Mouse (Mus musculus): Measurements from ENCODE around the gene Numb. TPM values are rescaled to one million over a fixed set of nuclear protein-coding genes. Genes with fewer than 3 reads are reported as not detected.

The Numb gene
- polyA plus RNA-seq, 1 experiment: 36.7 TPM

DNA sequence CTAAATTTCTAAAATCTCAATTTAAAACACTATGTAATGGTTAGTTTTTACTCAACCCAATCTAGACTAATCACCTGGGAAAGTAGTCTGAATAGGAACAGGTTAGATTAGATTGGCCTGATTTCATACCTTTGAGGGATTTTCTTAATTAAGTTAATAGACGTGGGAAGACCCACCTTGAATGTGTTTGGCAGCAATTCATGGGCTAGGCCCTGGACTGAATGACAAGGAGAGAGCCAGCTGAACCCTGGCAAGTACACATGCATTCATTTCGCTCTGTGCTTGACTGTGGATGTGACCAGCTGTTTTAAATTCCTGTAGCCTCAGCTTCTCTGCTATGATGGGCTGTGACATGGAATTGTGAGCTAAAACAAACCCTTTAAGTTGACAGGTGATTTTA, 40.8 kb downstream of the Numb start:
- TF ChIP-seq POLR2A (IDR thresholded peaks at IDR 0.05; ENCODE audit: borderline replicate concordance, extremely low read depth, insufficient read depth, insufficient read length, poor library complexity, severe bottlenecking) (no peak), CTCF (IDR thresholded peaks at IDR 0.05; ENCODE audit: borderline replicate concordance, extremely low read depth, insufficient read depth, insufficient read length) (no peak)
- DNase-seq (ENCODE audit: low read depth): peak; percentile 27

DNA sequence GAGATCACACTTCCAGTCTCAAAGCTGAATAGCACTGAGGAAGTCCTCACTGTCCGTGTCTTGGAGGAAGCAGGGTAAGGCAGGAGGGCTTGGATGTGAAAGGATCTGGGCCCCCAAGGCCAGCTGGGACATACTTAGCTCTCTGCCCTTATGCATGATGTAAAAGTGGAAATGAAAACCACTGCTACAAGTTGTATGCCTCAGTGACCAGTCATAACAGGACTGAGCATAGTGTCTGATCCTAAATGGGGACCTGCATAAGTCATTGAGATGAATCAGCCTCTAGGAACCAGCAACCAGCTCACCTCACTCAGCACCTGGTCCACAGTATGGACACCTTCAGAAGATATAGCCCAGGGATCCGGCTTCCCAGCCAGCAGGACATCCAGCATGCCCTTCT, 46.6 kb downstream of the Numb start:
- DNase-seq (ENCODE audit: low read depth): no peak
- TF ChIP-seq CTCF (IDR thresholded peaks at IDR 0.05; ENCODE audit: borderline replicate concordance, extremely low read depth, insufficient read depth, insufficient read length) (no peak), POLR2A (IDR thresholded peaks at IDR 0.05; ENCODE audit: borderline replicate concordance, extremely low read depth, insufficient read depth, insufficient read length, poor library complexity, severe bottlenecking) (no peak)

DNA sequence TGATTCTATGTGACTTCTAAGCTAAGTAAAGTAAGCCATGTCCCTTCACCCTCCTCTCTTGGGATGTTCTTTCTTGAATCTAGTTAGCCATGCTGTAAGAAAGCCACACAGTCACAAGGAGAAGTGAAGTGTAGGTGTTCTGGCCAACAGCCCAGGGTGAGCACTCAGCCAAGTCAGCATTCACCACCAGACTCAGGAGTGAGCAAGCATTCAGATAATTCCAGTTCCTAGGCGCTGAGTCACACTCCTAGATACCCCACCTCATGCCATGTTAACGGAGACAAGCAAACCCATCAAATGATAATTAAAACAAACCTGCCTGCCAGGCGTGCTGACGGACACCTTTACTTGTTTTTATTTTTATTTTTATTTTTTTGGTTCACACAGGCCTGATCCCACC, 47.1 kb downstream of the Numb start:
- peak; percentile 9 for DNase-seq (ENCODE audit: low read depth)
- TF ChIP-seq POLR2A (IDR thresholded peaks at IDR 0.05; ENCODE audit: borderline replicate concordance, extremely low read depth, insufficient read depth, insufficient read length, poor library complexity, severe bottlenecking) (no peak), CTCF (IDR thresholded peaks at IDR 0.05; ENCODE audit: borderline replicate concordance, extremely low read depth, insufficient read depth, insufficient read length) (no peak)

DNA sequence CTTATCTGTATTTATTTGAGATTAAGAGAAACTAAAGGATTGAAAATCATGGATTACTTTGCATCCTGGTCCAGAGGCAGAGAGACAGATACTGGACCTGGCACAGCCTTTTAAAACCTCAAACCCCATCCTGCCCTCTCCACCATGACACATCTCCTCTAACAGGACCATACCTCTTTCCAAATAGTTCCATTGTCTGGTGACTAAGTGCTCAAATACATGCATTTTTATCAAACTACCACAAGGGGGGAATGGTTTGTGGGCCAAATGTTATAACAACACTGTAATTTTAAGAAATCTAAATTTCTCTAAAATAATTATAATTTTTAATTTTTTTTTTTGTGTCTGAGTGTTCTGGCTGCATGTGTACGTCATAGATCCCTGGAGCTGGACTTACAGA, 57.2 kb downstream of the Numb start:
- TF ChIP-seq POLR2A (IDR thresholded peaks at IDR 0.05; ENCODE audit: borderline replicate concordance, extremely low read depth, insufficient read depth, insufficient read length, poor library complexity, severe bottlenecking) (no peak), CTCF (IDR thresholded peaks at IDR 0.05; ENCODE audit: borderline replicate concordance, extremely low read depth, insufficient read depth, insufficient read length) (no peak)
- DNase-seq (ENCODE audit: low read depth): no peak

DNA sequence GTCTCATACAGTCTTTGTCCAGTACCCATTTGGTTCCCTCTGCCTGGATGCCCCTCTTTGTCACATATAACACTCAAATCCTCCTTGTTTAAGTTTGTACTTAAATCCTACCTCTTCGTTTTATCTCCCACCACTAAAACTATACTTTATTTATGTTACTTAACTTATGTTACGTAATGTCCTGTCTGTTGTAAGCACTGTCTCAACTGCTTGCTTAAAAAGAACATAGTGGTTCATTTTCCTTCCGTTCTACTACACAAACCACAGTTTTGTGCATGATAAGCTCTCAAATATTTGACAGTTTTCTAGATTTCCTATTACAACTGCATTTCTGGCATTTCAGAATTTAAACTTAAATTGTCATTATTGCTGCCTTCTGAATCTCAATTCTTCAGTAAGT, 59.9 kb downstream of the Numb start:
- TF ChIP-seq POLR2A (IDR thresholded peaks at IDR 0.05; ENCODE audit: borderline replicate concordance, extremely low read depth, insufficient read depth, insufficient read length, poor library complexity, severe bottlenecking): no peak
- TF ChIP-seq CTCF (IDR thresholded peaks at IDR 0.05; ENCODE audit: borderline replicate concordance, extremely low read depth, insufficient read depth, insufficient read length): no peak
- DNase-seq (ENCODE audit: low read depth): no peak

DNA sequence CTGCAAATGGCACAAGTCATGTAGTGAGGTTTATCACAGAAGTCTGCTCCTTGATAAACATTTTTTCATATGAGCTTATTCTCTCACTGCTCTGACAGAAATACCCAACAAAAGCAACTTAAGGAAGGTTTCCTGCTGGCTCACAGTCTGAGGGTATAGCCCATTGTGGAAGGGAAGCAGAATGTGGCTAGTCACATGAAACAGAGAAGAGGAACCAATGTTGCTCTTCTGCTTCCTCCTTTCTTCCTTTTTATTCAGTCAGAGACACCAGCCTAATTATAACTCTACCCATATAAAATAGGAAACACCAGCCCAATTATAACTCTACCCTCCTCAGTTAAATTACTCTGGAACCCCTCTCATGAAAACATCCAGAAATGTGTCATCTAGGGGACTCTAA, 61.0 kb downstream of the Numb start:
- TF ChIP-seq POLR2A (IDR thresholded peaks at IDR 0.05; ENCODE audit: borderline replicate concordance, extremely low read depth, insufficient read depth, insufficient read length, poor library complexity, severe bottlenecking) (no peak), CTCF (IDR thresholded peaks at IDR 0.05; ENCODE audit: borderline replicate concordance, extremely low read depth, insufficient read depth, insufficient read length) (no peak)
- DNase-seq (ENCODE audit: low read depth): no peak

DNA sequence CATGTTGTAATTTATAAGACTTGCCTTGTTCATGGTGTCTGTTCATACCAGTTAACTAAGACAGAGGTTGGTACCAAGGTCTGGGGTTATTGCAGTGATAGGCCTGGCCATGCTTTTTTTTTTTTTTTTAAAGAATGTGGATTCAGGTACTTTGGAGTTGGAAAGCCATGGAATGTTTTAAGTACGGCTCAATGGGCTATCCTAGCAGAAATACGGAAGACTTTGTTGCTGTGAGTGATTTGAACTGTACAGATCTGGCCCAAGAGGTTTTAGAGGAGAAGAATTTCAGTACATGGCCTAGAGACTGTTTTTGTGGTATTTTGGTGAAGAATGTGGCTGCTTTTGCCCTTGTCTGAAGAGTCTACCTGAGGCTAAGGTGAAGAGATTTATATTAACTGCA, 63.7 kb downstream of the Numb start:
- TF ChIP-seq CTCF (IDR thresholded peaks at IDR 0.05; ENCODE audit: borderline replicate concordance, extremely low read depth, insufficient read depth, insufficient read length) (no peak), POLR2A (IDR thresholded peaks at IDR 0.05; ENCODE audit: borderline replicate concordance, extremely low read depth, insufficient read depth, insufficient read length, poor library complexity, severe bottlenecking) (no peak)
- no peak for DNase-seq (ENCODE audit: low read depth)

DNA sequence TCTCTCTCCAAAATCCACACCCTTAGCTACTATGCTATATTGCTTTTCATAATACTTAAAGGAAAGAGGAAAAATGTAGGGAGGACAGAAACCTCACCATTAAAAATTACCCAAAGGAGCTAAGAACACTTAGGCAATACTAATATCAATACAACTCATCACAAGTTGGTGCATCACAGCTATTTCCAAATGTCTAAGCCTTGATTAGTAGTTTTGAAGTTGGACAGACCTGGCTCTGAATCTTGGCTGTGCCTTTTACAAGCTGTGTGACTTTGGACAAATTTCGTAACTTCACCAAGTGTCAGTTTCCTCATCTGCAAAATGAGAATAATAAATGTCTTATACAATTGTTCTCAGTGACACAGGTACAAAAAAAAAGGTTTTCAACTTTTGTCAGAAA, 66.5 kb downstream of the Numb start:
- TF ChIP-seq CTCF (IDR thresholded peaks at IDR 0.05; ENCODE audit: borderline replicate concordance, extremely low read depth, insufficient read depth, insufficient read length) (no peak), POLR2A (IDR thresholded peaks at IDR 0.05; ENCODE audit: borderline replicate concordance, extremely low read depth, insufficient read depth, insufficient read length, poor library complexity, severe bottlenecking) (no peak)
- no peak for DNase-seq (ENCODE audit: low read depth)

DNA sequence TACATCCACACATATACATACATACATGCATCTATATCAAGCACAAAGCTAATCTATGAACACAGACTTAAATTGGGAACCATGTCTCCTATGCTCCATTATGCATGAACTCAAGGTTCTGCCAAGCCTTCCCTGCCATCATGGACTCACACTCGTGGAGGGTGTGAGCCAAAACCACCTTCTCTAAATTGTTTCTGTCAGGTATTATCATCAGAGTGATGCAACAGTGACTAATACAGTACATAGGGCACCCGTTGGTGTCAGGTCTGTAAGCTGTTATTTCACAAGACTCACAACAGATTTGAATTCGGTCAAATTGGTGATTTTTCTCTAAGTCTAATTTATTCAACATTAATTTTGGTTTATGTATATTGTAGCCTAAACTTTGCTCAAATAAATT, 67.5 kb downstream of the Numb start:
- no peak for TF ChIP-seq CTCF (IDR thresholded peaks at IDR 0.05; ENCODE audit: borderline replicate concordance, extremely low read depth, insufficient read depth, insufficient read length)
- no peak for TF ChIP-seq POLR2A (IDR thresholded peaks at IDR 0.05; ENCODE audit: borderline replicate concordance, extremely low read depth, insufficient read depth, insufficient read length, poor library complexity, severe bottlenecking)
- DNase-seq (ENCODE audit: low read depth): no peak

DNA sequence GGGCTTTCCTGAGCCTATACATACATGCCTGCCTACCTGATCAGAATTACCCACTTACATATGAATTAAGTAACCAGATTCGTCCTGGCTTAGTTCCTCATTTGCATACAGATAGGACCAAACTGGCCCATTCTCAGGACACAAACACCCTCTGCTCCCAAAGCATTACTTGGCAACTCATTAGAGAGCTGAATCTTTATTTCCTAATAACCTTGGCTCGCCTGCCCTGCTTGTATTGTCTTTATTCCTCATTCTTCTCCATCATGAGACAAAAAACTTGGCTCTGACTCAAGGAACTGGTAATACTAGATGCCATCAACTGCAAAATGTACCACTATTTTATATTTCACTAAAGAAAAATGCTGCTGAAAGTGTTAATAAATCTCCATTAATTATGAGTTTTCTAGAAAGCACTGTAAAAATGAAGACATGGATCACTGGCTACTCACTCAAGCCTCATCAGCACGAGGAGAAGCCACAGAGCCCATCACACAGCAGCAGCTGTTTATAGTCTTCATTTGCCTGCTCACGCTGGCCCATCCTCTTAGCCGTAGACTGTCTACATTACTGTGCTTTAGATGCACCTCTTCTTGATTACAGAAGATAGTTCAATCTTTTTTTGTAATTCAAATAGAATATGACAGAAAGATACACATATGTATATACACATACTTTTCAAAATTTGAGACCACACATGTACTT, 69.1 kb downstream of the Numb start:
- TF ChIP-seq CTCF (IDR thresholded peaks at IDR 0.05; ENCODE audit: borderline replicate concordance, extremely low read depth, insufficient read depth, insufficient read length) (no peak), POLR2A (IDR thresholded peaks at IDR 0.05; ENCODE audit: borderline replicate concordance, extremely low read depth, insufficient read depth, insufficient read length, poor library complexity, severe bottlenecking) (no peak)
- DNase-seq (ENCODE audit: low read depth): peak; percentile 35

DNA sequence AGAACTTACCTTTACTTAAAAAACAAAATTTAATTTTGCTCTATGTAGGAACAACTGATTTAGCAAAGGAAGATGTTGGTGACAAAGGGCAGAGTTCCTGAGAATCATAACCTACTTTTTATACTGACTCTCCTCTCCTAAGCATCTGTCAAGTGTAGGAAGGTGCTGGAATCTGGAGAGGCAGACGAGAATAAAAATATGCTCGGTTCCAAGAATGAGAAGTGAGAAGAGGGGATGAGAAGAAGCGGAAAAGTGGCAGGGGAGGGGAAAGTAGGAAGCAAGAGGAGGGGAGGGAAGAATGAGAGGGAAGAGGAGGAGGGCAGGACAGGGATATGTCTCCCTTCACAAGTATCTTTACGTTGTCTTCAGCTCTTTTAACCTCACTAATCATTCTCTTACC, 71.4 kb downstream of the Numb start:
- TF ChIP-seq CTCF (IDR thresholded peaks at IDR 0.05; ENCODE audit: borderline replicate concordance, extremely low read depth, insufficient read depth, insufficient read length): no peak
- TF ChIP-seq POLR2A (IDR thresholded peaks at IDR 0.05; ENCODE audit: borderline replicate concordance, extremely low read depth, insufficient read depth, insufficient read length, poor library complexity, severe bottlenecking): no peak
- no peak for DNase-seq (ENCODE audit: low read depth)

DNA sequence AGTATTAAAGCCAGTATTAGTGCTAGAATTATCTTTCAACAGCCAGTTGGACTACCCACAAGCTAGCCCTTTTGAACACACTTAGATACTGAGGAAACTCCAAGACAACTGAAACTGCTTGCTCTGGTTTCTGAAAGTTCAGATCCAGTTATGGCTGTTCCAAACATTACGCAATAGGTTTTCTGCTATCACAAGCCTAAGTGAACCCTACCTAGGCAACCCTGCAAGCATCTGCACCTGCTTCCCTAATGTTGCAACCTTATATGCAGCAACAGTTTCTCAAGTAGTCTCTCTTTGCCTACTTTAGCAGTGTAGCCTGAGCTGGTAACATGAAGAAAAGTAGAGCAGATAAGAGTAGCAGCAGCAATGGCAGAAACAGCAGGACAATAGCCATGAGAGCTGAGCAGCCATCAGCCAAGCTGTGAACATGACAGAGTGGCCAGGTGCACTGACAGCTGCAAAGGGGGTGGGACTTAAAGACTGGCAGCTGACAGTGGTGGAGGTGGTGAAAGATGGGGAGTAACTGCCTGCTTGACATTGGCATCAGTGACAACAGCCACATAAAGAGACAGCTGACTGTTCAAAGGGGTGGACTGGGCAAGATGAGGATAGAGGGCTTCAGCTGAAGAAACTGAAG, 73.0 kb downstream of the Numb start:
- peak; percentile 3 for DNase-seq (ENCODE audit: low read depth)
- TF ChIP-seq POLR2A (IDR thresholded peaks at IDR 0.05; ENCODE audit: borderline replicate concordance, extremely low read depth, insufficient read depth, insufficient read length, poor library complexity, severe bottlenecking) (no peak), CTCF (IDR thresholded peaks at IDR 0.05; ENCODE audit: borderline replicate concordance, extremely low read depth, insufficient read depth, insufficient read length) (no peak)
